Comparison of ENCODE assay signal across 29 mouse cellular contexts in genomic region chr9:49632591-49632990, GRCm38 (mm10).
"Had no signal": no experiment of that assay in that cellular context is flagged by ENCODE, and none has a peak within 500 bp of the region (broad histone marks: within the 10 kb centered on the region; RNA-seq: fewer than 3 reads in every experiment).

No protein-coding gene starts in this region.

- H3K4me2 ChIP-seq: heart, embryonic 11.5 days; heart, embryonic 12.5 days; heart, embryonic 13.5 days; heart, embryonic 15.5 days; hindbrain, embryonic 12.5 days; hindbrain, embryonic 13.5 days; hindbrain, embryonic 14.5 days; hindbrain, embryonic 15.5 days; intestine, embryonic 15.5 days; kidney, embryonic 15.5 days had no signal

- H3K27me3 ChIP-seq: heart, embryonic 12.5 days; heart, embryonic 13.5 days; heart, embryonic 15.5 days; hindbrain, embryonic 12.5 days; hindbrain, embryonic 13.5 days; hindbrain, embryonic 15.5 days; intestine, embryonic 15.5 days; kidney, embryonic 15.5 days had no signal

- DNase-seq: heart, postnatal 10 days; heart, postnatal 14 days; heart, postnatal 36 days; heart, postnatal 4 days; kidney, adult 11 months; kidney, adult 18-20 months; kidney, adult 2 months; kidney, adult 8-10 months; kidney, adult 9 months; kidney, postnatal 10 days; kidney, postnatal 14 days; kidney, postnatal 25 days; kidney, postnatal 36 days; kidney, postnatal 4 days; layer of hippocampus, adult 9-11 months; layer of hippocampus, postnatal 36 days had no signal

- H3K4me3 ChIP-seq: heart, embryonic 10.5 days; heart, embryonic 12.5 days; heart, embryonic 13.5 days; heart, embryonic 15.5 days; hindbrain, embryonic 10.5 days; hindbrain, embryonic 12.5 days; hindbrain, embryonic 13.5 days; hindbrain, embryonic 15.5 days; intestine, embryonic 15.5 days; kidney, embryonic 15.5 days; layer of hippocampus, adult 2 months had no signal

- H3K36me3 ChIP-seq: heart, embryonic 10.5 days; heart, embryonic 12.5 days; heart, embryonic 13.5 days; heart, embryonic 15.5 days; hindbrain, embryonic 10.5 days; hindbrain, embryonic 12.5 days; hindbrain, embryonic 13.5 days; hindbrain, embryonic 15.5 days; intestine, embryonic 15.5 days; kidney, embryonic 15.5 days had no signal
